Mouse (Mus musculus): ENCODE measurements around the gene Efcab3.

Efcab3 gene

DNA sequence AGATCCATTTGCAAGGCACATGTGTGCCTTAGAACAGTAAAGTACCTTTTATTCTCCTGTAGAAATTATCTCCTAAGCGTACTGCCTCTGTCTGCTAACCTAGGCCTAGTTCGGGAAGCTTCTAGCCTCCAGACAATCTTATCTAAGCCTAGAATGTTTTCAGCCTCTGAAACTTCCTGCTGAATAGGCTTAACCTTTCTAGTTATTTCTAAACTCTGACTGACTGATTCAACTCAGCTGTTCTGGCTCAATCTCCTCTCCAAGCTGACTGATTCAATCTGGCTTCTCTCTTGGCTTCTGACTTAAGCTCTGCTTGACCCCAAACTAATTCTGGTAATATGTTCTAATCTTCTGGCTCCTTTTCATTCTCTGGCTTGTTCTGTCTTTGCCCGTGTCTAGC, 86.0 kb downstream of the Efcab3 start:
- DNase-seq, result no peak

DNA sequence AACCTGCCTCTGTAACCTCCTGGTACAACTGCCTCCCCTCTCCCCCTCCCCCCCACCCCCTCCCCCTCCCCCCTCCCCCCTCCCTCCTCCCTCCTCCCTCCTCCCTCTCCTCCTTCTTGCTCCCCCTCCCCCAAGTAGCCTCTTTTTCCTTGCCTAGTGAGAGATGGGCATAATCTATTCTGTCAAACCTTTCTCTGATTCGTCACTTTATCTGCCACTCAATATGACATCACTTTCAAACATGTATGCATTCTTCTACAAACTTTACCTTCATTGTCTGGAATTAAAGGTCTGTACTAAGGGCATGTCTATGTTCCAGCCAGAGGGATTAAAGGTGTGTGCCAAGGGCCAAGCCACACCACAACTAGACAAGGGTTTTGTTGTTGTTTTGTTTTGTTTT, 86.4 kb downstream of the Efcab3 start:
- DNase-seq, result no peak

DNA sequence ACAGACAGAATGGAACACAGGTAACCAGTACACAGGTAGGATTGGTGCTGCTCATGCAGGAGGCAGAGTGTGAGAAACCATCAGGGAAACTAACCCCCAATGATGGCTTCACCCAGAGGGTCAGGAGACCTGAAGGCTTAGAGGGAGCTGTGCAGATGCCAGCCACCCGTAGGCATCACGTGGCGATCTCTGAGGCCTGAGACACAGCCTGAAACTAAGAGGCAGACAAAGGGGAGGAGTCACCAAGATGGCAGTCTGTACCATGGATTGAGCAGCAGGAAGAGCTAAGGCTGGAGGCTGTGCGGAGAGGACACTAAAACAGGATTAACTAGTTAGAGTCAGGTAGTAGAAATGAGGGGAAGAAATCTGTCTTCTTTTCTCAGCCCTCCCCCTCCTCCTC, 87.3 kb downstream of the Efcab3 start:
- DNase-seq, result no peak

DNA sequence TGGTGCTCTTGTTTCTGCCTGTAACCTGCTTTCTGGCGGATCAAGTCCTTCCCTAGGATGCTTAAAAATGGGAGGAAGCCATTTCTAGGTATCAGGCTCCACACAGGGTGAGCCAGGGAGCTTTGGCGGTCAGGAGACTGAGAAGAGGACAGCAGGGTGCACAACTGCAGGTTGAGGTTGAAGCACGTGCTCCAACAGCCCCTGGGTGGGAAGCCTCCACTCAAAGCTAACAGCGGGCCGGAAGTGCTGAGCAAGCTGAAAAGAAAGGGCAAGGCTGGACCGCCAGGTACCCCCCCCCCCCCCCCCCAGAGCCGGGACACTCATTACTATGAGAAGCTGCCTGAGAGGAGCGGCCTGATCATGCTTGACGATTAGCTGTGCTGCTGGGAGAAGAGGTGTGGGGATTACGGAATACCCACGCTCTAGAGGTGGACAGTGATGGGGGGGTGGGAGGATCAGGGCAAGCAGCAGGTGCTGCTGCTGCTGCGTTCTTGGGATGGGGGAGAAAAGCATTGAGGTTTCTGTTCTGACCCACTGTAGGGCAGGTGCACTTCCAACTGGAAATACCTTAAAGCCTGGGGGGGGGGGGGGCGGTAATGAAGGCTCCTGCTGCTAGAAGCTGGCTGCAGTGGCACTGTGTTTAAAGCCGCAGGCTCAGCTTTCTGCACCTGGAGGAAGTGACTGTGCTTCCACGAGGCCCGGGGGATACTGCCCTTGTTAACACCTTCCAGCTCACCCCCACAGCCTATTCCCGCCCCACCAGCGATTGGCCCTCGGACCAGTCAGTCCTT, 88.0 kb downstream of the Efcab3 start:
- no peak for DNase-seq

DNA sequence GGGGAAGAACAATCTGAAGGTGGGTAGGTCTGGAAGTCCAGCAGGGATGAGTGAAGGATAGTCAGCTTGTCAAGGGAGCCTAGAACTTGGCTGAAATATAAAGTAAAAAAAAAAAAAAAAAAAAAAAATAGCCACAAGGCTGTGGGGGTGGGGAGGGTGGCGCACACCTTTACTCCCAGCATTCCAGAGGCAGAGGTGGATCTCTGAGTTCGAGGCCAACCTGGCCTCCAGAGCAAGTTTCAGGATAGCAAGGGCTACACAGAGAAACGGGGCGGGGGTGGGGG, 88.6 kb downstream of the Efcab3 start:
- DNase-seq, result no peak

DNA sequence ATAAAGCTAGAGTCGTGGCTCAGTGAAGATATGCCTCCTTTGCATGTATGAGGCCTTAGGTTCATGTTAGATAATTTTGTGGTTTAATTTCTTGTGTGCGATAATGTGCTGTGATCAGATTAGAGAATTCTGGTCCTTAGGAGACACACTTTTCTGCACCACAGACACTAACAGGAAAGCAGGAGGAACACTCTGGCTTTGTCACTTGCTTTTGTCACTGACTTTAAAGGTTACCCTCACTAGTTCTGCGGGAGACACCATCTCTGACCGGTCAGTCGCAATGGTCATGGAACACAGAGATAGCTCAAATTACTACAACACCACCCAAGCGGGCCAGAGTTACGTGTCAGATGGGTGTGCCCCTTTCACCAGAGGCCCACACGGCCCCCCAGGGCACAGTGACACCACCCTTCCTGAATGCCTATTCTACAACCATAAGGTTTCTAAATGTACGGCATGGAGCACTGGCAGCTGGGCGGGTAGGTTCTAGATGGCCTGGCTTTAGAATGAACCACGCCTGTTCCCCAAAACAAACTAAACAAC, 89.0 kb downstream of the Efcab3 start:
- DNase-seq, result no peak

DNA sequence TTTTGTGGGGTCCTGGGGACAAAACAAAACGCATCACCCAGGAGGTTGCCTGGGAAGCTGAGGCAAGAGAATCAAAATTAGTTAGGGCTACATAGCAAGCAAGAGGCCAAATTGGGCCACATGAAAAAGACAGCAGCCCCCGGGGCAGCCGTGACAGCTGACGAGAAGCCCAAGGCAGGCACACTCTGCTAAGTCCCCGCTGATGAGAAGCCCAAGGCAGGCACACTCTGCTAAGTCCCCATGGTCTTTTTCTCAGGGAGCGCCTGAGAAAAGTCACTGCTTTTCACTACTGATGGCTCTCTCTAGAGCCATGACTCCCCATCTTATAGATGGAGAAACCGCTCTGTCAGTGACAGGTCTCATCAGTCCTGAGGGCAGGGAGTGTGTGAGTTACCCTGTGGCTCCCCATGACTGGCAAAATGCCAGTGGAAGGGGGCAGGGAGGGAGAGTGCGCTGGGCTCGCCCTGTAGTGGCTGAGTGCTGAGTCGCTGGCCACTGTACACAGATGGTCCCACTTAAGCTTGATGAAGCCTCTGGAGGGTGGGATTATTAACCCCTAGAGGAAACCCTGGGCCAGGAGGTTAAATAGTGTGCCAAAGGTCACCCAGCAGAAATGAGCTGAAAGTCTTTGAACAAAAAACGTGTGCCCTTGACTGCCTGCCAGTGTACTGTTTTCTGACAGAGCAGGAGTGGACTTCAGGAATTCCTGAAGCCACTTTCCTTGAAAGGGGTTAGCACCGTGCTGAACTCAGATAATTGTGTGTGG, 89.9 kb downstream of the Efcab3 start:
- DNase-seq, result no peak

DNA sequence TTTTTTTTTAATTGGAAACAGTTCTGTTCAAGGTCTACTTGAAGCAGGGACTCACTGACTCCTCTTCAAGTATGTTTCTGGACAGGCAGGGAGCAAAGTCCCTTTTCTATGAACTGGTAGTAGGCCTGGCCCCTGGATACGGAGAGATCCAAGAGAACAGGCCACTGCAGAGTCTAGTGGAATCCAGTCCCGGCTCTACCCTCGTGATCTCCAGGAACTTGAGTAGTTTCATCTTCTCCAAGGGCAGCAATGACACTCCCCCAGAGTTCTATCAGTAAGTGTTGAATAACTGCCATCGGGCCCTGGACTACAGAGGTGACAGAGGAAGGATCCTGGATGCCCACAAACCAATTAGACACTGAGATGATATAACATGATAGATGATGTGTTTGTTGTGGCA, 92.5 kb downstream of the Efcab3 start:
- no peak for DNase-seq

DNA sequence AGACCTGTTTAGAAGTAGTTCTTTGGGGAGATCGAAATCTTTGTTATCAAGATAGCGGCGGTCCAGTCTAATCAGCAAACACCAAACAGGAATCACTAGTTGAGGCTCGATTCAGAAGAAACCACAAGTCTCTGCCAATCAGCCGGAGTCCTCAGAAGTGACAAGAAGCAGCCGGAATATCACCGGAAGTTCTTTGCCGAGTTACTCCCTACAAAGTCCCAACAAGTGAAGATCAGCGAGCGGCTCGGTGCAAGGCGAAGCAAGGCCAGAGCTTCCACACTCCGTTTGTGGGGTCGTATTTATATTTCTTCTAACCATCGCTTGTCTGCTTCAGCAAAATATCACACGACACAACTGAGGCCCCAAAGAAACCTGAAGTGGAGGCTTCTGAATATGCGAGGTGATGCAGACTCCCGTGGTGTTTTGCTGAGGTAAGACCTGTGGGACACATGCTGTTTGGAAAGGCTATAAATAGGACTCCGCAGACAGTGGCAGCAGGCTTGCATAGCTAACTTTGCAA, 93.4 kb downstream of the Efcab3 start:
- DNase-seq, result no peak

DNA sequence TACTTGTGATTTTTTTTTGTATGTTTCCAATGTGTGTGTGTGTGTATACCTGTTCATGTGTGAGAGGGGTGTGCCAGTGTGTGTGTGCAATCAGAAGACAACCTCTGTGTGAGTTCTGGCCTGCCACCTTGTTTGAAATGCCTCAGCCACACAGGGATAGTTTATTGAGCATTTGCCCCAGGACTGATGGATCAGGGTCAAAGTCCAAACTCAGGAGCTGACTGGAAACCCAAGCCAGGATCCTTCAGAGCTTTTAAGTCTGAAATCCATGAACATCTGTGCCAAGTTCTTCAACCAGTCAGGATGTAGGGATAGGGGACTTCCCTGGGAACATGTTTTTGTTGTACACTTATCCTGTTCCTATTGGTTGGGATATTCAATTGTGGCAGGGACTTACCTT, 94.7 kb downstream of the Efcab3 start:
- no peak for DNase-seq

DNA sequence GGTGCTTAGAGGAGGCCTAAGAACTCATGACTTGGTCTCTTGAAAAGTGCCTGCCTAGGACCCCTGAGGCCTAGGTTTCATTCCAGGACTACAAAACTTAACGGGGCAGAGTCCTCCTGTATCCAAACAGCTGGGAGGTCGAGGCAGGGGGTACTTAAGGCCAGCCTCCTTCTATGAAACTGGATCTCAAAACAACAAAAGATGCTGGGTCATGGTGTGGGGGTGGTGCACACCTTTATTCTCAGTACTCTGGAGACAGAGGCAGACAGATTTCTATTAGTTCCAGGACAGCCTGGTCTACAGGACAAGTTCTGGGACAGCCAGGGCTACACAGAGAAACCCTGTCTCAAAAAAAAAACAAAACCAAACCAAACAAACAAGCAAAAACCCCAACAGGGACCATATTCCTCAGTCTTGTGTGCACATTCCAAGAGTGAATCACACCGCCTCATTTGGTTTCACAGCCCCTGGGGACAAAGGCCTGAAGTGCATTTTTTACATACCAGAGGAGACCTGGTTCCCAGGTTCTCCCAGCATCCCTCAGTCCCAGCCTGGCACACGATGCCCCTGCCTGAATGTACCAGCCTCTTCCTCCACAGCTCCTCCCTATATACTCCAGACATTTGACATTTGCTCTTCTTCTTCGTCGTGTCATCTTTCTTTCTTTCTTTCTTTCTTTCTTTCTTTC, 96.4 kb downstream of the Efcab3 start:
- no peak for DNase-seq

DNA sequence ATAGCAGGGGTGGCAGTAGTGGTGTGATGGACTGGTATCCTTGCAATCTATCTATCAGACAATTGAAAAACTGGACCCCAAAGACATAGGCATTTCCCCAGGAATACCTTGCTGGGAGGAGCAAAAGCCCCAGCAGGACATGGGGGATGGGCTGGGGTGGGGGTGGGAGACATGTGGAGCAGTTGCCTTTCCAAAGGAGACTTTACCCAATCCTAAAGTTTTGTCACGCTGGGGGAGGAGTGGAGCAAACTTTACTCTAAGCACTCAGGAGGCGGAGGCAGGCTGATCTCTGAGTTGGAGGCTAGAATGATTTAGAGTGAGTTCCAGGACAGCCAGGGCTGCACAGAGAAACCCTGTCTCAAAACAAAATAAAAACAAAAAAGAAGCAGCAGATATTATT, 98.0 kb downstream of the Efcab3 start:
- DNase-seq, result no peak

DNA sequence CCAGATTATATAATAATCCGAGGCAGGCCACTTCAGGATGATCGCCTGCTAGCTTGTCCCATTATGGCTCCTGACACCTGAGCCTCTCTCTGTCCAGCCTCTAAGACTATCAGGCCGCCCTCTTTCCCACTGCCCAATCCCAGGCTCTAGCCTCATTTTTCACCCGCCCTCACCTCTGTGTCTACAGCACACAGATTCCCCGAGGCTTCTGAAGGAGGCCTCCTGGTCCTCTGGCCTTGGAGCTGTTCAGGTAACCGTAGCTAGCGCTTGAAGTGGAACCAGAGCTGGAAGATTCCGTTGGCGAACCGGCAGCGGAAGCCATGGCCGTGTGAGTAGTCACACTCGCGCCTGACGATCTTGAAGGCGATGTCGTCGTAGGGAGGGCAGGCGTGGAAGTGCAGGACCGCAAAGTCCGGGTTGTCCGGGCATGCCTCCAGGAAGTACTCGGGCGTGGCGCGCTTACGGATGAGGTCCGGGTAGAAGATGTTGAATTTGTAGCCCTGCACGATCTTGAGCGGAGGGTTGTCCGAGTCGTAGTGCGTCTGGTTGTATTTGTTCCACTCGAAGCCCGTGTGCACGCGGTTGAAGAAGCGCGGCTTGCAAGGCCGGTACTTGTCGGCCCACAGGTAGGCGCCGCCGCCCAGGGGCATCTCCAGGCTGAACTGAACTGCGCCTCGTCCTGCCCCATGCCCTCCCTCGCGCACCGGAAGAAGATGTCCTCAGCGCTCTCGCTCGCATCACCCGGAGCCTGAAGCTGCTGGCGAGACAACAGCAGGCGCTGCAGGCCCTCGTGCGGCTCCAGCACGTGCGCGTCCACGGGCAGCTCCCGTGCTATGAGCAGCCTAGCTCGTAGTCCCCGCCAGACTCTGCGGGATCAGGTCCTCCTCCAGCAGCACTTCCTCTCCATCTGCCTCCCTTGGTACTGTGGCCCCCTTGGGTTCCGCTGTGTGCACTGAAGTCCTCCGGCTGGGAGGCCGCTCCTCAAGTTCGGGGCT, 101.4 kb downstream of the Efcab3 start:
- DNase-seq, result no peak

DNA sequence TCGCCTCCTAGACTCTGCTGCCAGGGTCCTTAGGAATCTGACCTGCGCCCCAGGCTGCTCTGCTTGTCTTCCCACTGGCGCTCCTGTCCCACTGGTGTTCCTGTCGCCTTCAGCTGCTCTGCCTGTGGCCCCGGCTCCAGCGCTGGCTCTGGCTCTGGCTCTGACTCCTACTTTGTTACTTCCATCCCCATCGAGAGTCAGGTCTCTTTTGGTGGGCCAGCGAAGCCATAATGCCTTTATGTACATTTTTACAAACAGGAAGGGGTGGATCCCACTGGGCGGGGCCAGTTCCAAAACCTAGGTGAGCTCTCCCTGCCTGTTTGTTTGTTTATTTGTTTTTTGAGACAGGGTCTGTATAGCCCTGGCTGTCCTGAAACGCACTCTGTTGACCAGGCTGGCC, 103.4 kb downstream of the Efcab3 start:
- no peak for DNase-seq

Measured in cerebellum, adult 11 months (tissue).